Mouse (Mus musculus): ENCODE results near the gene Gnpda2. TPM values are rescaled to one million over a fixed set of nuclear protein-coding genes. Genes with fewer than 3 reads are reported as not detected.

Gnpda2 gene
- polyA plus RNA-seq (2015; fragmentation: Nextera tagmentation; extraction: Ambion mirVana) = 26.2 and 28.9 TPM in 2 replicates

GRCm38 (mm10) chr5:69591640-69592461 lies at the start of gene Gnpda2:
TSS of gene Gnpda2 (minus strand) at chr5:69592340.
- H3K27ac ChIP-seq = peak within 1 kb of the TSS; percentile 90
- H3K36me3 ChIP-seq (replicated peaks) = 0 out of 2 replicates have a peak, but pooled peaks cover 3% of the 10 kb centered on the region
- no peaks in the 10 kb centered on the region for H3K27me3 ChIP-seq (replicated peaks)
- peaks cover 6% of the 10 kb centered on the region for H3K4me1 ChIP-seq
- H3K4me2 ChIP-seq = peak within 1 kb of the TSS; percentile 74
- WGBS = 3% methylated on average over 42 of the region's 42 CpGs
- no peaks in the 10 kb centered on the region for H3K9me3 ChIP-seq
- peak within 1 kb of the TSS; percentile 92 for H3K4me3 ChIP-seq
- peak; percentile 98 for ATAC-seq (replicated peaks)
- peak within 1 kb of the TSS; percentile 95 for H3K9ac ChIP-seq

GRCm38 (mm10) chr5:69634766-69635165 lies 42.6 kb upstream of the Gnpda2 start:
- no peak for ATAC-seq (replicated peaks)

GRCm38 (mm10) chr5:69620899-69621298 lies 28.8 kb upstream of the Gnpda2 start:
- 83% methylated on average over 1 of the region's 1 CpGs for WGBS
- no peak for ATAC-seq (replicated peaks)
- H3K4me2 ChIP-seq = no peak overlapping the region

More at GRCm38 (mm10) chr5:69634766-69635165, 42.6 kb upstream of the Gnpda2 start:
- Histone ChIP-seq H3K9ac (no peak overlapping the region), H3K4me2 (no peak overlapping the region), H3K36me3 (replicated peaks) (no peaks in the 10 kb centered on the region), H3K9me3 (no peaks in the 10 kb centered on the region), H3K27me3 (replicated peaks) (no peaks in the 10 kb centered on the region), H3K4me3 (no peak overlapping the region), H3K27ac (no peak overlapping the region), H3K4me1 (no peaks in the 10 kb centered on the region)
- 69% methylated on average over 4 of the region's 4 CpGs for WGBS

GRCm38 (mm10) chr5:69613209-69613796 lies 21.2 kb upstream of the Gnpda2 start:
- Histone ChIP-seq H3K27ac (no peak overlapping the region), H3K9me3 (no peaks in the 10 kb centered on the region), H3K4me1 (no peaks in the 10 kb centered on the region), H3K4me3 (no peak overlapping the region), H3K27me3 (replicated peaks) (no peaks in the 10 kb centered on the region), H3K36me3 (replicated peaks) (no peaks in the 10 kb centered on the region), H3K4me2 (no peak overlapping the region), H3K9ac (no peak overlapping the region)
- peak; percentile 52; the same call in 1 of the 2 replicates for ATAC-seq (replicated peaks)
- WGBS = 20% methylated on average over 4 of the region's 4 CpGs

More at GRCm38 (mm10) chr5:69620899-69621298, 28.8 kb upstream of the Gnpda2 start:
- H3K4me1 ChIP-seq = no peaks in the 10 kb centered on the region
- no peaks in the 10 kb centered on the region for H3K36me3 ChIP-seq (replicated peaks)
- no peak overlapping the region for H3K9ac ChIP-seq
- H3K4me3 ChIP-seq = no peak overlapping the region
- no peaks in the 10 kb centered on the region for H3K9me3 ChIP-seq
- H3K27me3 ChIP-seq (replicated peaks) = no peaks in the 10 kb centered on the region
- H3K27ac ChIP-seq = no peak overlapping the region

GRCm38 (mm10) chr5:69601027-69601426 lies 8.9 kb upstream of the Gnpda2 start:
- no peak overlapping the region for H3K9ac ChIP-seq
- H3K9me3 ChIP-seq = no peaks in the 10 kb centered on the region
- H3K27me3 ChIP-seq (replicated peaks) = no peaks in the 10 kb centered on the region
- H3K27ac ChIP-seq = no peak overlapping the region
- ATAC-seq (replicated peaks) = peak; percentile 76; the same call in 1 of the 2 replicates
- H3K36me3 ChIP-seq (replicated peaks) = no peaks in the 10 kb centered on the region
- no peak overlapping the region for H3K4me3 ChIP-seq
- H3K4me1 ChIP-seq = no peaks in the 10 kb centered on the region
- no peak overlapping the region for H3K4me2 ChIP-seq

GRCm38 (mm10) chr5:69557404-69557935 lies 34.7 kb downstream of the Gnpda2 start:
- 8% methylated on average over 16 of the region's 16 CpGs for WGBS
- no peaks in the 10 kb centered on the region for H3K27me3 ChIP-seq (replicated peaks)
- peaks cover 16% of the 10 kb centered on the region for H3K4me1 ChIP-seq
- no peaks in the 10 kb centered on the region for H3K9me3 ChIP-seq
- peak overlapping the region; percentile 69 for H3K4me2 ChIP-seq
- ATAC-seq (replicated peaks) = peak; percentile 11; the same call in 1 of the 2 replicates
- peak overlapping the region; percentile 99 for H3K9ac ChIP-seq
- peak overlapping the region; percentile 97 for H3K27ac ChIP-seq
- H3K4me3 ChIP-seq = peak overlapping the region; percentile 91
- 0 out of 2 replicates have a peak, but pooled peaks cover 4% of the 10 kb centered on the region for H3K36me3 ChIP-seq (replicated peaks)

- peaks cover 16% of the 10 kb centered on the region for H3K4me1 ChIP-seq
- 0 out of 2 replicates have a peak, but pooled peaks cover 4% of the 10 kb centered on the region for H3K36me3 ChIP-seq (replicated peaks)
- H3K9me3 ChIP-seq = no peaks in the 10 kb centered on the region
- ATAC-seq (replicated peaks) = peak; percentile 95
- H3K27me3 ChIP-seq (replicated peaks) = no peaks in the 10 kb centered on the region
- H3K4me2 ChIP-seq = peak within 1 kb of the TSS; percentile 69
- H3K9ac ChIP-seq = peak within 1 kb of the TSS; percentile 99
- H3K4me3 ChIP-seq = peak within 1 kb of the TSS; percentile 91
- WGBS = under 1% methylated on average over 72 of the region's 72 CpGs
- H3K27ac ChIP-seq = peak within 1 kb of the TSS; percentile 97
Observed at GRCm38 (mm10) chr5:69556628-69557403, 35.3 kb downstream of the Gnpda2 start, which contains the start of gene Guf1. TSS of gene Guf1 (plus strand) at chr5:69556923.

- ATAC-seq (replicated peaks) = no peak
- Histone ChIP-seq H3K4me3 (no peak within 1 kb of the TSS), H3K4me2 (no peak within 1 kb of the TSS), H3K9me3 (no peaks in the 10 kb centered on the region), H3K27ac (no peak within 1 kb of the TSS), H3K4me1 (no peaks in the 10 kb centered on the region), H3K9ac (no peak within 1 kb of the TSS), H3K27me3 (replicated peaks) (no peaks in the 10 kb centered on the region), H3K36me3 (replicated peaks) (no peaks in the 10 kb centered on the region)
- 77% methylated on average over 4 of the region's 4 CpGs for WGBS
Observed at GRCm38 (mm10) chr5:69542489-69542888, 49.7 kb downstream of the Gnpda2 start, which contains the start of gene Yipf7. TSS of gene Yipf7 (minus strand) at chr5:69542648.

- no peaks in the 10 kb centered on the region for H3K36me3 ChIP-seq (replicated peaks)
- no peak overlapping the region for H3K27ac ChIP-seq
- WGBS = 88% methylated on average over 1 of the region's 1 CpGs
- ATAC-seq (replicated peaks) = no peak
- no peak overlapping the region for H3K4me2 ChIP-seq
- H3K9me3 ChIP-seq = no peaks in the 10 kb centered on the region
- no peaks in the 10 kb centered on the region for H3K27me3 ChIP-seq (replicated peaks)
- no peak overlapping the region for H3K9ac ChIP-seq
- H3K4me3 ChIP-seq = no peak overlapping the region
- H3K4me1 ChIP-seq = no peaks in the 10 kb centered on the region
Observed at GRCm38 (mm10) chr5:69541680-69542079, 50.5 kb downstream of the Gnpda2 start.

- Histone ChIP-seq H3K4me1 (no peaks in the 10 kb centered on the region), H3K9ac (no peak overlapping the region), H3K4me3 (no peak overlapping the region), H3K4me2 (no peak overlapping the region), H3K27ac (no peak overlapping the region), H3K27me3 (replicated peaks) (no peaks in the 10 kb centered on the region), H3K36me3 (replicated peaks) (no peaks in the 10 kb centered on the region), H3K9me3 (no peaks in the 10 kb centered on the region)
- ATAC-seq (replicated peaks) = no peak
Observed at GRCm38 (mm10) chr5:69523944-69524343, 68.2 kb downstream of the Gnpda2 start.

Data from midbrain, embryonic 15.5 days (tissue).